Mouse (Mus musculus) left cerebral cortex, postnatal 10 days (tissue): ENCODE measurements around the gene St8sia2. TPM values are rescaled to one million over a fixed set of nuclear protein-coding genes. Genes with fewer than 3 reads are reported as not detected.

Experiments
- DNase-seq, 2 experiments: peaks; one replicate each; pipeline ENCODE4 v3.0.0; 2021 to 2022; ENCODE audit warnings: low spot score in 2 of 2, mixed read lengths in 1 of 2; ENCODE audit errors: extremely low spot score in 1 of 2
- intact Hi-C: fragments of 180-260 bp; cut with DNase I; formaldehyde crosslinking; loops from one replicate; pipeline ENCODE4 v1.15.1; 2025
- total RNA-seq, 2 experiments: library from RNA; stranded (reverse); gene quantifications; 2 replicates each; pipeline ENCODE4 v1.2.3; 2021

Gene St8sia2
- total RNA-seq, 2 experiments from 2014 or later, result 11.0 to 18.0 TPM

- intact Hi-C loops, result no loop called here
- no peak for DNase-seq
Observed at GRCm38 (mm10) chr7:73894506-73894905, 119.0 kb downstream of the St8sia2 start.

- no peak for DNase-seq
Observed at GRCm38 (mm10) chr7:73891830-73892229, 121.7 kb downstream of the St8sia2 start.

GRCm38 (mm10) chr7:73890891-73891610 is 122.4 kb downstream of the St8sia2 start:
- intact Hi-C loops, result no loop called here
- no peak for DNase-seq

More at GRCm38 (mm10) chr7:73891830-73892229, 121.7 kb downstream of the St8sia2 start:
- intact Hi-C loops, result no loop called here

GRCm38 (mm10) chr7:73890466-73890865 is 123.0 kb downstream of the St8sia2 start:
- DNase-seq, result no peak
- intact Hi-C loops, result no loop called here
